Mouse (Mus musculus): ENCODE results near the gene Cdc42bpa. TPM values are rescaled to one million over a fixed set of nuclear protein-coding genes. Genes with fewer than 3 reads are reported as not detected.

Gene Cdc42bpa
- total and polyA plus RNA-seq, 2 experiments from 2014 or later, result 8.3 to 25.8 TPM

GRCm38 (mm10) chr1:180210031-180210432, 249.8 kb downstream of the Cdc42bpa start:
- H3K27ac ChIP-seq (ENCODE audit: low read depth), result peak overlapping the region; percentile 87

GRCm38 (mm10) chr1:180210781-180211271, 250.6 kb downstream of the Cdc42bpa start:
- no peak overlapping the region for H3K4me3 ChIP-seq (ENCODE audit: low read depth, low read length)

More at GRCm38 (mm10) chr1:180210031-180210432, 249.8 kb downstream of the Cdc42bpa start:
- peak; percentile 70 for DNase-seq (ENCODE audit: low spot score)
- no peaks in the 10 kb centered on the region for H3K36me3 ChIP-seq (replicated peaks; ENCODE audit: control insufficient read depth, insufficient read depth, low read length)
- 0 out of 2 replicates have a peak, but pooled peaks cover 2% of the 10 kb centered on the region for H3K9me3 ChIP-seq (replicated peaks; ENCODE audit: control insufficient read depth, low read length)
- no peak overlapping the region for H3K9ac ChIP-seq (replicated peaks; ENCODE audit: low read depth, low read length)
- H3K27me3 ChIP-seq (ENCODE audit: control insufficient read depth, insufficient read depth, low read length), result no peaks in the 10 kb centered on the region
- H3K4me1 ChIP-seq (ENCODE audit: control insufficient read depth, insufficient read depth), result peaks cover 16% of the 10 kb centered on the region
- 34% methylated on average over 4 of the region's 4 CpGs for WGBS
- peak; percentile 91 for ATAC-seq (ENCODE audit: insufficient read depth, low read depth)
- TF ChIP-seq CTCF (IDR thresholded peaks at IDR 0.05; ENCODE audit: low read depth) (no peak), EP300 (IDR thresholded peaks at IDR 0.05; ENCODE audit: low read depth) (peak; percentile 87)
- no peak overlapping the region for H3K4me3 ChIP-seq (ENCODE audit: low read depth, low read length)
- H3K4me2 ChIP-seq (ENCODE audit: low read depth, low read length), result no peak overlapping the region

GRCm38 (mm10) chr1:180212911-180213310, 252.6 kb downstream of the Cdc42bpa start:
- no peaks in the 10 kb centered on the region for H3K36me3 ChIP-seq (replicated peaks; ENCODE audit: control insufficient read depth, insufficient read depth, low read length)
- no peak for DNase-seq (ENCODE audit: low spot score)
- H3K27me3 ChIP-seq (ENCODE audit: control insufficient read depth, insufficient read depth, low read length), result no peaks in the 10 kb centered on the region
- no peak overlapping the region for H3K4me3 ChIP-seq (ENCODE audit: low read depth, low read length)
- ATAC-seq (ENCODE audit: insufficient read depth, low read depth), result no peak
- peaks cover 16% of the 10 kb centered on the region for H3K4me1 ChIP-seq (ENCODE audit: control insufficient read depth, insufficient read depth)
- H3K9me3 ChIP-seq (replicated peaks; ENCODE audit: control insufficient read depth, low read length), result no peaks in the 10 kb centered on the region
- TF ChIP-seq EP300 (IDR thresholded peaks at IDR 0.05; ENCODE audit: low read depth), result no peak
- no peak for TF ChIP-seq CTCF (IDR thresholded peaks at IDR 0.05; ENCODE audit: low read depth)
- H3K27ac ChIP-seq (ENCODE audit: low read depth), result no peak overlapping the region
- H3K9ac ChIP-seq (replicated peaks; ENCODE audit: low read depth, low read length), result no peak overlapping the region
- 84% methylated on average over 5 of the region's 5 CpGs for WGBS
- no peak overlapping the region for H3K4me2 ChIP-seq (ENCODE audit: low read depth, low read length)

More at GRCm38 (mm10) chr1:180210781-180211271, 250.6 kb downstream of the Cdc42bpa start:
- Histone ChIP-seq H3K36me3 (replicated peaks; ENCODE audit: control insufficient read depth, insufficient read depth, low read length) (no peaks in the 10 kb centered on the region), H3K4me2 (ENCODE audit: low read depth, low read length) (no peak overlapping the region), H3K9ac (replicated peaks; ENCODE audit: low read depth, low read length) (no peak overlapping the region), H3K27ac (ENCODE audit: low read depth) (peak overlapping the region; percentile 87), H3K4me1 (ENCODE audit: control insufficient read depth, insufficient read depth) (peaks cover 16% of the 10 kb centered on the region), H3K9me3 (replicated peaks; ENCODE audit: control insufficient read depth, low read length) (no peaks in the 10 kb centered on the region), H3K27me3 (ENCODE audit: control insufficient read depth, insufficient read depth, low read length) (no peaks in the 10 kb centered on the region)
- WGBS, result 79% methylated on average over 9 of the region's 9 CpGs
- DNase-seq (ENCODE audit: low spot score), result no peak
- ATAC-seq (ENCODE audit: insufficient read depth, low read depth), result peak; percentile 21
- TF ChIP-seq CTCF (IDR thresholded peaks at IDR 0.05; ENCODE audit: low read depth), result no peak
- TF ChIP-seq EP300 (IDR thresholded peaks at IDR 0.05; ENCODE audit: low read depth), result no peak

- 14% methylated on average over 4 of the region's 4 CpGs for WGBS
- H3K9me3 ChIP-seq (replicated peaks; ENCODE audit: control insufficient read depth, low read length), result no peaks in the 10 kb centered on the region
- H3K36me3 ChIP-seq (replicated peaks; ENCODE audit: control insufficient read depth, insufficient read depth, low read length), result no peaks in the 10 kb centered on the region
- ATAC-seq (ENCODE audit: insufficient read depth, low read depth) (peak; percentile 69), DNase-seq (ENCODE audit: low spot score) (peak; percentile 78)
- no peaks in the 10 kb centered on the region for H3K27me3 ChIP-seq (ENCODE audit: control insufficient read depth, insufficient read depth, low read length)
- no peak overlapping the region for H3K4me3 ChIP-seq (ENCODE audit: low read depth, low read length)
- H3K4me1 ChIP-seq (ENCODE audit: control insufficient read depth, insufficient read depth), result peaks cover 13% of the 10 kb centered on the region
- H3K9ac ChIP-seq (replicated peaks; ENCODE audit: low read depth, low read length), result no peak overlapping the region
- H3K27ac ChIP-seq (ENCODE audit: low read depth), result no peak overlapping the region
- TF ChIP-seq EP300 (IDR thresholded peaks at IDR 0.05; ENCODE audit: low read depth) (no peak), CTCF (IDR thresholded peaks at IDR 0.05; ENCODE audit: low read depth) (peak; percentile 99)
- no peak overlapping the region for H3K4me2 ChIP-seq (ENCODE audit: low read depth, low read length)
Observed at GRCm38 (mm10) chr1:180215044-180215443, 254.8 kb downstream of the Cdc42bpa start.

Other genes with a start within 250 kb of the Cdc42bpa start
- 0.27 TPM in 1 of 2 replicates, not detected in the other for gene Kif28, start 215.2 kb upstream of the Cdc42bpa start, total RNA-seq (2014; rRNA removed; ENCODE audit: low replicate concordance)
- gene Kif28, start 215.2 kb upstream of the Cdc42bpa start, polyA plus RNA-seq (2015; fragmentation: Nextera tagmentation; extraction: Ambion mirVana), result 0.07 and 0.11 TPM in 2 replicates
- not detected in 2 replicates for gene Gm10518, start 157.1 kb upstream of the Cdc42bpa start, total RNA-seq (2014; rRNA removed; ENCODE audit: low replicate concordance)
- 0.14 TPM in 1 of 2 replicates, not detected in the other for gene Gm10518, start 157.1 kb upstream of the Cdc42bpa start, polyA plus RNA-seq (2015; fragmentation: Nextera tagmentation; extraction: Ambion mirVana)
- gene Ahctf1, start 156.8 kb upstream of the Cdc42bpa start, total RNA-seq (2014; rRNA removed; ENCODE audit: low replicate concordance), result 18.7 and 20.9 TPM in 2 replicates
- 8.0 and 8.2 TPM in 2 replicates for gene Ahctf1, start 156.8 kb upstream of the Cdc42bpa start, polyA plus RNA-seq (2015; fragmentation: Nextera tagmentation; extraction: Ambion mirVana)
- 148 and 166 TPM in 2 replicates for gene Coq8a, start 239.1 kb downstream of the Cdc42bpa start, total RNA-seq (2014; rRNA removed; ENCODE audit: low replicate concordance)
- gene Coq8a, start 239.1 kb downstream of the Cdc42bpa start, polyA plus RNA-seq (2015; fragmentation: Nextera tagmentation; extraction: Ambion mirVana), result 226 and 231 TPM in 2 replicates